Mouse (Mus musculus): Measurements from ENCODE around the gene Cuedc1. TPM values are rescaled to one million over a fixed set of nuclear protein-coding genes. Genes with fewer than 3 reads are reported as not detected.
A peak's percentile ranks its signal among the peaks of the same experiment; 100 is the strongest.
"Not testable (repeated sequence)": the region's sequence is repeated elsewhere in the genome, so short reads cannot be mapped to it uniquely, and the experiment has no call there.

Cuedc1 gene
- total RNA-seq, 2 experiments from 2014 or later: 27.9 to 31.8 TPM

GRCm38 (mm10) chr11:88195699-88196098 lies 97.8 kb downstream of the Cuedc1 start:
- not testable (repeated sequence) for DNase-seq (ENCODE audit: low spot score in 2 of 2)

GRCm38 (mm10) chr11:88197153-88197576 lies 99.3 kb downstream of the Cuedc1 start:
- DNase-seq (ENCODE audit: low spot score in 2 of 2): peak in 1 of 2 experiments; percentile 64

- DNase-seq (ENCODE audit: low spot score in 2 of 2): no peak
These were observed 100.4 kb downstream of the Cuedc1 start for GRCm38 (mm10) chr11:88198223-88198622.

- no peak for DNase-seq (ENCODE audit: low spot score in 2 of 2)
These were observed 103.3 kb downstream of the Cuedc1 start for GRCm38 (mm10) chr11:88201172-88201571.

- DNase-seq (ENCODE audit: low spot score in 2 of 2): no peak
These were observed 104.2 kb downstream of the Cuedc1 start for GRCm38 (mm10) chr11:88202077-88202476.

- peak; percentile 92 to 95 for DNase-seq (ENCODE audit: low spot score in 2 of 2)
These were observed 106.1 kb downstream of the Cuedc1 start, which contains the start of gene Mrps23 for GRCm38 (mm10) chr11:88203712-88204532. Gene Mrps23, plus strand, starts transcription at chr11:88204388.

- no peak for DNase-seq (ENCODE audit: low spot score in 2 of 2)
These were observed 106.9 kb downstream of the Cuedc1 start for GRCm38 (mm10) chr11:88204593-88205368.

- not testable (repeated sequence) for DNase-seq (ENCODE audit: low spot score in 2 of 2)
These were observed 108.7 kb downstream of the Cuedc1 start for GRCm38 (mm10) chr11:88206576-88206975.

- no peak for DNase-seq (ENCODE audit: low spot score in 2 of 2)
These were observed 109.8 kb downstream of the Cuedc1 start for GRCm38 (mm10) chr11:88207697-88208096.

GRCm38 (mm10) chr11:88211824-88212582 lies 114.1 kb downstream of the Cuedc1 start:
- DNase-seq (ENCODE audit: low spot score in 2 of 2): no peak

- DNase-seq (ENCODE audit: low spot score in 2 of 2): no peak
These were observed 115.9 kb downstream of the Cuedc1 start for GRCm38 (mm10) chr11:88213757-88214156.

- peak; percentile 59 to 80 for DNase-seq (ENCODE audit: low spot score in 2 of 2)
These were observed 117.3 kb downstream of the Cuedc1 start for GRCm38 (mm10) chr11:88214881-88215831.

- DNase-seq (ENCODE audit: low spot score in 2 of 2): peak in 1 of 2 experiments; percentile 83
These were observed 118.4 kb downstream of the Cuedc1 start for GRCm38 (mm10) chr11:88216231-88216685.

GRCm38 (mm10) chr11:88218155-88218554 lies 120.3 kb downstream of the Cuedc1 start:
- no peak for DNase-seq (ENCODE audit: low spot score in 2 of 2)

GRCm38 (mm10) chr11:88218586-88218985 lies 120.7 kb downstream of the Cuedc1 start:
- no peak for DNase-seq (ENCODE audit: low spot score in 2 of 2)

- DNase-seq (ENCODE audit: low spot score in 2 of 2): no peak
These were observed 124.1 kb downstream of the Cuedc1 start for GRCm38 (mm10) chr11:88221929-88222475.

- DNase-seq (ENCODE audit: low spot score in 2 of 2): no peak
These were observed 129.4 kb downstream of the Cuedc1 start for GRCm38 (mm10) chr11:88227001-88227957.

GRCm38 (mm10) chr11:88231213-88231790 lies 133.4 kb downstream of the Cuedc1 start:
- DNase-seq (ENCODE audit: low spot score in 2 of 2): no peak
